Mouse (Mus musculus) effector memory CD4-positive, alpha-beta T cell, adult 5 months (primary cell): ENCODE results near the gene Gm21876. TPM values are rescaled to one million over a fixed set of nuclear protein-coding genes. Genes with fewer than 3 reads are reported as not detected.

Experiments used
- polyA plus RNA-seq: library from polyadenylated mRNA; unstranded; fragments of 100-300 nt; shearing (Covaris generic); gene quantifications from one replicate; pipeline ENCODE4 v1.2.1, GENCODE M21; 2017

Gene Gm21876
- not detected for polyA plus RNA-seq

GRCm38 (mm10) chrX:21175553-21175952, at the start of gene Gm21876:
TSS of gene Gm21876 (minus strand) at chrX:21175653.

Other genes with a start within 250 kb of the Gm21876 start
- 1.1 TPM for gene Cfp, start 244.1 kb downstream of the Gm21876 start, polyA plus RNA-seq
- 9.1 TPM for gene Elk1, start 225.0 kb downstream of the Gm21876 start, polyA plus RNA-seq
- 41.2 TPM for gene Uxt, start 213.6 kb downstream of the Gm21876 start, polyA plus RNA-seq
- 10.8 TPM for gene Zfp182, start 113.3 kb downstream of the Gm21876 start, polyA plus RNA-seq
- gene Spaca5, start 107.2 kb downstream of the Gm21876 start, polyA plus RNA-seq, result not detected
- 0.81 TPM for gene Zfp300, start 86.1 kb downstream of the Gm21876 start, polyA plus RNA-seq
- not detected for gene Ssxa1, start 59.8 kb downstream of the Gm21876 start, polyA plus RNA-seq